Mouse (Mus musculus) megakaryocyte, embryonic 14.5 days (primary cell): ENCODE data around the gene Klhl29.

Experiments used
- FLI1 ChIP-seq: IDR thresholded peaks from 2 replicates; pipeline ENCODE4 v1.6.1; 2012; ENCODE audit warnings: low read length, inconsistent platforms, mixed read lengths
- GATA1 ChIP-seq: IDR thresholded peaks from 3 replicates; pipeline ENCODE4 v1.6.1; 2012; ENCODE audit warnings: mixed read lengths, low read length, inconsistent platforms, borderline replicate concordance

- no peak for TF ChIP-seq FLI1
- TF ChIP-seq GATA1, result no peak
Observed at GRCm38 (mm10) chr12:5223595-5223994, 151.9 kb downstream of the Klhl29 start.
